Mouse (Mus musculus) hindbrain, embryonic 14.5 days (tissue): ENCODE measurements around the gene Gm8909. TPM values are rescaled to one million over a fixed set of nuclear protein-coding genes. Genes with fewer than 3 reads are reported as not detected.
"Not testable (repeated sequence)": the region's sequence is repeated elsewhere in the genome, so short reads cannot be mapped to it uniquely, and the experiment has no call there.

Experiments used
- ATAC-seq: fragments of 200-750 bp; cut with Nextera tagmentation; 2 replicates; pipeline ENCODE4 v1.8.0; 2017; ENCODE audit warnings: moderate number of reproducible peaks, mild to moderate bottlenecking, moderate TSS enrichment, moderate library complexity; ENCODE audit not compliant: low FRiP score
- DNase-seq: peaks from one replicate; pipeline ENCODE4 v3.0.0-alpha.2; 2015; ENCODE audit warnings: low spot score
- H3K27ac ChIP-seq: fragments of 300-500 bp; sonication (generic); 2 replicates; pipeline ENCODE4 v1.5.1; 2014; ENCODE audit warnings: mild to moderate bottlenecking, moderate library complexity
- H3K27me3 ChIP-seq: fragments of 300-500 bp; sonication (generic); 2 replicates; pipeline ENCODE4 v1.6.1; 2014; ENCODE audit warnings: mild to moderate bottlenecking, low read length, mixed read lengths; ENCODE audit not compliant: control insufficient read depth, insufficient read depth
- H3K36me3 ChIP-seq: fragments of 300-500 bp; sonication (generic); replicated peaks from 2 replicates; pipeline ENCODE4 v1.6.1; 2014; ENCODE audit not compliant: control insufficient read depth, insufficient read depth
- H3K4me1 ChIP-seq: fragments of 300-500 bp; sonication (generic); replicated peaks from 2 replicates; pipeline ENCODE4 v1.6.1; 2014; ENCODE audit warnings: antibody characterized with exemption, low read length, mixed read lengths; ENCODE audit not compliant: control insufficient read depth, insufficient read depth
- H3K4me2 ChIP-seq: fragments of 300-500 bp; sonication (generic); replicated peaks from 2 replicates; pipeline ENCODE4 v1.6.1; 2014; ENCODE audit warnings: mild to moderate bottlenecking, moderate library complexity
- H3K4me3 ChIP-seq: fragments of 300-500 bp; sonication (generic); replicated peaks from 2 replicates; pipeline ENCODE4 v1.5.1; 2014; ENCODE audit warnings: mild to moderate bottlenecking, low read length
- H3K9ac ChIP-seq: fragments of 300-500 bp; sonication (generic); 2 replicates; pipeline ENCODE4 v1.6.1; 2014
- H3K9me3 ChIP-seq: fragments of 300-500 bp; sonication (generic); 2 replicates; pipeline ENCODE4 v1.6.1; 2016; ENCODE audit warnings: low read length; ENCODE audit not compliant: control insufficient read depth
- WGBS: fragments of 180-500 bp; shearing (Covaris S2); extraction: QIAGEN DNeasy Blood & Tissue Kit; methylation state at CpG from one replicate; pipeline ENCODE4 v1.1.7; 2014; 5-methylcytosine and 5-hydroxymethylcytosine counted together
- polyA plus RNA-seq: library from polyadenylated mRNA; unstranded; fragments of >200 nt; fragmentation: Nextera tagmentation; extraction: Ambion mirVana; gene quantifications from 2 replicates; pipeline ENCODE4 v1.2.1, GENCODE M21; 2014

Gene Gm8909
- polyA plus RNA-seq, 1 experiment from 2014 or later: not detected

- H3K27me3 ChIP-seq: peaks cover 28% of the 10 kb centered on the region
- no peak overlapping the region for H3K4me2 ChIP-seq
- no peaks in the 10 kb centered on the region for H3K9me3 ChIP-seq
- H3K4me3 ChIP-seq: no peak overlapping the region
- no peak overlapping the region for H3K27ac ChIP-seq
- no peak overlapping the region for H3K9ac ChIP-seq
- no peak for DNase-seq
- 74% methylated on average over 2 of the region's 2 CpGs for WGBS
- ATAC-seq: no peak
- no peaks in the 10 kb centered on the region for H3K36me3 ChIP-seq
- no peaks in the 10 kb centered on the region for H3K4me1 ChIP-seq
These were observed 24.0 kb upstream of the Gm8909 start for GRCm38 (mm10) chr17:36192371-36192770.

- no peak for DNase-seq
These were observed 21.8 kb upstream of the Gm8909 start, which contains the start of gene H2-T3 for GRCm38 (mm10) chr17:36190169-36190507. Gene H2-T3, minus strand, starts transcription at chr17:36190287.

GRCm38 (mm10) chr17:36189491-36190168, 21.3 kb upstream of the Gm8909 start:
- DNase-seq (no peak), ATAC-seq (no peak)
- Histone ChIP-seq H3K27ac (no peak overlapping the region), H3K4me2 (no peak overlapping the region), H3K4me3 (no peak overlapping the region), H3K9ac (no peak overlapping the region), H3K9me3 (no peaks in the 10 kb centered on the region), H3K4me1 (no peaks in the 10 kb centered on the region), H3K27me3 (peaks cover 33% of the 10 kb centered on the region), H3K36me3 (no peaks in the 10 kb centered on the region)
- WGBS: 41% methylated on average over 18 of the region's 18 CpGs

More at GRCm38 (mm10) chr17:36190169-36190507, 21.8 kb upstream of the Gm8909 start, which contains the start of gene H2-T3:
- no peaks in the 10 kb centered on the region for H3K9me3 ChIP-seq
- no peak for ATAC-seq
- no peaks in the 10 kb centered on the region for H3K4me1 ChIP-seq
- no peak within 1 kb of the TSS for H3K4me3 ChIP-seq
- H3K27me3 ChIP-seq: peaks cover 28% of the 10 kb centered on the region
- no peak within 1 kb of the TSS for H3K9ac ChIP-seq
- no peak within 1 kb of the TSS for H3K4me2 ChIP-seq
- H3K27ac ChIP-seq: no peak within 1 kb of the TSS
- H3K36me3 ChIP-seq: no peaks in the 10 kb centered on the region
- WGBS: 72% methylated on average over 2 of the region's 2 CpGs

- H3K9ac ChIP-seq: no peak overlapping the region
- ATAC-seq (no peak), DNase-seq (no peak)
- H3K4me1 ChIP-seq: no peaks in the 10 kb centered on the region
- 67% methylated on average over 3 of the region's 3 CpGs for WGBS
- H3K9me3 ChIP-seq: no peaks in the 10 kb centered on the region
- no peak overlapping the region for H3K4me2 ChIP-seq
- H3K27ac ChIP-seq: no peak overlapping the region
- no peaks in the 10 kb centered on the region for H3K36me3 ChIP-seq
- peaks cover 41% of the 10 kb centered on the region for H3K27me3 ChIP-seq
- no peak overlapping the region for H3K4me3 ChIP-seq
These were observed 19.2 kb upstream of the Gm8909 start for GRCm38 (mm10) chr17:36187540-36187939.

GRCm38 (mm10) chr17:36182212-36182611, 13.9 kb upstream of the Gm8909 start:
- 71% methylated on average over 12 of the region's 12 CpGs for WGBS
- Histone ChIP-seq H3K27me3 (peaks cover 47% of the 10 kb centered on the region), H3K36me3 (no peaks in the 10 kb centered on the region), H3K4me1 (no peaks in the 10 kb centered on the region), H3K9ac (no peak overlapping the region), H3K9me3 (no peaks in the 10 kb centered on the region), H3K4me2 (no peak overlapping the region), H3K4me3 (no peak overlapping the region), H3K27ac (no peak overlapping the region)
- ATAC-seq (no peak), DNase-seq (no peak)

GRCm38 (mm10) chr17:36179446-36179845, 11.1 kb upstream of the Gm8909 start:
- DNase-seq: peak; percentile 23
- H3K9ac ChIP-seq, H3K36me3 ChIP-seq, H3K4me1 ChIP-seq, H3K27ac ChIP-seq, H3K9me3 ChIP-seq, ATAC-seq, H3K4me3 ChIP-seq: not testable (repeated sequence)
- Histone ChIP-seq H3K27me3 (peaks cover 42% of the 10 kb centered on the region), H3K4me2 (peak overlapping the region; percentile 54)
- WGBS: 12% methylated on average over 10 of the region's 10 CpGs

GRCm38 (mm10) chr17:36178938-36179337, 10.6 kb upstream of the Gm8909 start:
- H3K36me3 ChIP-seq, H3K4me1 ChIP-seq, H3K9me3 ChIP-seq, H3K27ac ChIP-seq, DNase-seq, ATAC-seq, H3K9ac ChIP-seq: not testable (repeated sequence)
- H3K4me2 ChIP-seq: peak overlapping the region; percentile 54
- H3K4me3 ChIP-seq: peak overlapping the region; percentile 28
- H3K27me3 ChIP-seq: peaks cover 40% of the 10 kb centered on the region
- 0% methylated on average over 40 of the region's 40 CpGs for WGBS

- WGBS: no CpG with 5 or more reads among the region's 2 CpGs
These were observed 7.8 kb upstream of the Gm8909 start for GRCm38 (mm10) chr17:36176132-36176531.

GRCm38 (mm10) chr17:36170287-36170814, 2.0 kb upstream of the Gm8909 start:
- H3K9ac ChIP-seq: no peak overlapping the region
- H3K27ac ChIP-seq: no peak overlapping the region
- no peak overlapping the region for H3K4me2 ChIP-seq
- H3K9me3 ChIP-seq: no peaks in the 10 kb centered on the region
- WGBS: 43% methylated on average over 1 of the region's 1 CpGs
- ATAC-seq: no peak
- H3K36me3 ChIP-seq: no peaks in the 10 kb centered on the region
- H3K27me3 ChIP-seq: peaks cover 54% of the 10 kb centered on the region
- H3K4me1 ChIP-seq: no peaks in the 10 kb centered on the region
- H3K4me3 ChIP-seq: no peak overlapping the region
- peak; percentile 2 for DNase-seq

More at GRCm38 (mm10) chr17:36176132-36176531, 7.8 kb upstream of the Gm8909 start:
- H3K9me3 ChIP-seq, H3K4me3 ChIP-seq, H3K4me2 ChIP-seq, DNase-seq, H3K36me3 ChIP-seq, ATAC-seq, H3K9ac ChIP-seq, H3K4me1 ChIP-seq, H3K27ac ChIP-seq: not testable (repeated sequence)
- peaks cover 22% of the 10 kb centered on the region for H3K27me3 ChIP-seq
